Mouse (Mus musculus): ENCODE data around the gene Olfr1249.
"Not testable (repeated sequence)": the region's sequence is repeated elsewhere in the genome, so short reads cannot be mapped to it uniquely, and the experiment has no call there.

The Olfr1249 gene

GRCm38 (mm10) chr2:89634883-89635282 is at the start of gene Olfr1249:
Olfr1249 (minus strand) TSS chr2:89634983.
- DNase-seq (ENCODE audit: low read depth), result no peak

- DNase-seq (ENCODE audit: low read depth), result no peak
Observed at GRCm38 (mm10) chr2:89671836-89672235, 37.1 kb upstream of the Olfr1249 start, which contains the start of gene Olfr1251. Olfr1251 (minus strand) TSS chr2:89671936.

DNA sequence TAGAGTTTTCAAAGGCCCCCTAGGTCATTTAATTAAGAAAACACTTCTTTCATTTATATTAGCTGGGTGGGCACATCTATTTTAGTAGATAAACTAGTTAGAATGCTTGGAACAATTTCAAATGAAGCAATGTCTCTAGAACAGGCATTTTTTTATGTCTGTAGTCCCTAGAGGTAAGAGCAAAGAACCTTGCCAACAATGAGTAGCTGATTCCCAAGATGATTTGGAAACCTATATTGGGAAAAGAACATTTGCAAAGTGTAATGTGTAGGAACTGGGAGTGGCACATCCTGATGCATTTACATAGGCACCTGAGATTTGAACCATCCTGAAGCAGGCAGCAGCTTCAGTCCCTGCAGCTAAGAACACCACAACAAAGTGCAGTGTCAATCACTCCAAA is 26.6 kb upstream of the Olfr1249 start, which contains the start of gene Olfr1250:
TSS of gene Olfr1250 (minus strand) at position 101 of the 400 bp plus-strand sequence.
- no peak for DNase-seq (ENCODE audit: low read depth)

GRCm38 (mm10) chr2:89618145-89618544 is 16.6 kb downstream of the Olfr1249 start, which contains the start of gene Olfr1248:
Olfr1248 (minus strand) TSS chr2:89618245.
- not testable (repeated sequence) for DNase-seq (ENCODE audit: low read depth)

- DNase-seq (ENCODE audit: low read depth), result no peak
Observed at GRCm38 (mm10) chr2:89614030-89614429, 20.8 kb downstream of the Olfr1249 start, which contains the start of gene Olfr1247. Olfr1247 (minus strand) TSS chr2:89614130.

DNA sequence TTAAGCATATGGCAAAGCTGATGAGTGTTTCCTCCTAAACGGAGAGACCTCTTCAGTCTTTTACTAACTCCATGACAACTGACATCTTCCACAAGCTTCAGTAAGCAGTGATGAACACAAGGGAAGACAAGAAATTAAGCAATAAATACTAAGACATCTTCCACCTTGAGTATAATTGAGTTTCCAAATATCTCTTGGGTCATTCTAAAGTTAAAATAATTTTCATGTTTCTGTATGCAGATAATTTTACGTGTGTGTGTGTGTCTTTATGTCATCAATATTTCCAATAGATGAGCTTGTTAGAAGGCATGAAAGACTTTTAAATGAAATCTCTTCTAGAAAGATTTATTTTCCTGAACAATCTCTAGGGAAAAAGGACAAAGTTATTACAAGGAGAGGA is 41.7 kb downstream of the Olfr1249 start, which contains the start of gene Olfr1246:
TSS of gene Olfr1246 (minus strand) at position 101 of the 400 bp plus-strand sequence.
- DNase-seq (ENCODE audit: low read depth), result no peak

Measured in 416B (cell line).